Mouse (Mus musculus): ENCODE measurements at regions not wholly inside any gene's neighbourhood (a gene's known extent, or its start where the extent isn't known, plus 50 kb on each side); places are given as distances from the start of the nearest gene placed in this dataset.

GRCm38 (mm10) chr8:89663859-89664258 lies 619.9 kb upstream of the Sall1 start:
- TF ChIP-seq CTCF (IDR thresholded peaks at IDR 0.05; ENCODE audit: low read depth, low read length) (no peak), POLR2A (IDR thresholded peaks at IDR 0.05; ENCODE audit: extremely low read depth, insufficient read depth, low read length) (no peak)
